Mouse (Mus musculus) C2C12 (cell line): Measurements from ENCODE around the gene Mvd. TPM values are rescaled to one million over a fixed set of nuclear protein-coding genes. Genes with fewer than 3 reads are reported as not detected.
A peak's percentile ranks its signal among the peaks of the same experiment; 100 is the strongest.

Experiments
- H3K27me3 ChIP-seq: one replicate; pipeline ENCODE4 v1.6.1; 2011; ENCODE audit not compliant: control insufficient read depth, insufficient read depth, insufficient read length
- H3K36me3 ChIP-seq: one replicate; pipeline ENCODE4 v1.6.1; 2011; ENCODE audit not compliant: control insufficient read depth, insufficient read depth
- H3K4me3 ChIP-seq: one replicate; pipeline ENCODE4 v1.5.1; 2011; ENCODE audit warnings: mild to moderate bottlenecking, control low read depth; ENCODE audit not compliant: poor library complexity, insufficient read depth, severe bottlenecking
- H3K79me2 ChIP-seq: one replicate; pipeline ENCODE4 v1.6.1; 2011; ENCODE audit not compliant: control insufficient read depth, insufficient read depth
- H3K79me3 ChIP-seq: one replicate; pipeline ENCODE4 v1.6.1; 2011; ENCODE audit warnings: low read depth, control low read depth
- H3ac ChIP-seq: one replicate; pipeline ENCODE3; 2011; ENCODE audit warnings: low read depth; ENCODE audit not compliant: control insufficient read depth, insufficient read length
- CEBPB ChIP-seq: IDR thresholded peaks from one replicate; pipeline ENCODE4 v1.6.1; 2011; ENCODE audit warnings: low read depth, mild to moderate bottlenecking, control low read depth, moderate library complexity
- CTCF ChIP-seq: IDR thresholded peaks from one replicate; pipeline ENCODE4 v1.5.1; 2011; ENCODE audit not compliant: control insufficient read depth, insufficient read depth, insufficient read length
- FOSL1 ChIP-seq: IDR thresholded peaks from one replicate; pipeline ENCODE4 v1.8.0; 2011; ENCODE audit warnings: mild to moderate bottlenecking, low read length; ENCODE audit not compliant: poor library complexity, insufficient read depth, severe bottlenecking
- MAX ChIP-seq: IDR thresholded peaks from one replicate; pipeline ENCODE4 v1.6.1; 2011; ENCODE audit warnings: mild to moderate bottlenecking, control low read depth
- MYOD1 ChIP-seq: IDR thresholded peaks from one replicate; pipeline ENCODE4 v1.6.1; 2011; ENCODE audit warnings: low read depth; ENCODE audit not compliant: control insufficient read depth, insufficient read length
- MYOG ChIP-seq: IDR thresholded peaks from one replicate; pipeline ENCODE4 v1.6.1; 2011; ENCODE audit not compliant: control insufficient read depth, insufficient read length; ENCODE audit errors: extremely low read depth
- USF1 ChIP-seq: IDR thresholded peaks from one replicate; pipeline ENCODE4 v1.6.1; 2011; ENCODE audit warnings: low read depth, mild to moderate bottlenecking, control low read depth, moderate library complexity
- polyA plus RNA-seq: library from polyadenylated mRNA; unstranded; fragments of >200 nt; fragmentation: generic; extraction: Trizol; gene quantifications from one replicate; pipeline ENCODE4 v1.2.1, GENCODE M21; 2012; ENCODE audit warnings: missing spikeins

Mvd gene
- polyA plus RNA-seq, 1 experiment = 38.3 TPM

DNA sequence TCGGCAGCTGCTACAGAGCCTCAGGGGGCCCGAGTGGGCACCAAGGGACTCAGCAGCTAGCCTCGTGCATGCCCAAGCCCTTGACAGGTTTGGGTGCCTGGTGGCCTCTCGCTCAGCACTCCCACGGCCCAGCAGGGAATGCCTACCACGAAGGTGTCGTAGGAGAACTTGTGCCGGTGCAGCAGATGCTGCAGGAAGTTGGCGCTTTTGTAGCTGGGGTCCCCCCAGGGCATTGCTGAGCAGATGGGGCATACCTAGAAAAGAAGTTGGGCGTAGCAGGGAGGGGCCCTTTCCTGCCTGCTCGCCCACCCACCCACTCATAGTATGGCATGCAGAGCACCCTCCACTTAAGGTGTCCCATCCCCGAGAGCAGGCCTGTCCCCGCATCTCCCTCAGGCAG is 24.6 kb upstream of the Mvd start:
- no peak overlapping the region for H3K4me3 ChIP-seq
- TF ChIP-seq MYOD1 = no peak
- no peak for TF ChIP-seq CTCF
- TF ChIP-seq MYOG = no peak
- no peak for TF ChIP-seq MAX
- TF ChIP-seq FOSL1 = no peak
- TF ChIP-seq CEBPB = no peak
- no peak overlapping the region for H3ac ChIP-seq
- no peaks in the 10 kb centered on the region for H3K27me3 ChIP-seq
- no peaks in the 10 kb centered on the region for H3K79me2 ChIP-seq
- no peaks in the 10 kb centered on the region for H3K36me3 ChIP-seq
- no peaks in the 10 kb centered on the region for H3K79me3 ChIP-seq

DNA sequence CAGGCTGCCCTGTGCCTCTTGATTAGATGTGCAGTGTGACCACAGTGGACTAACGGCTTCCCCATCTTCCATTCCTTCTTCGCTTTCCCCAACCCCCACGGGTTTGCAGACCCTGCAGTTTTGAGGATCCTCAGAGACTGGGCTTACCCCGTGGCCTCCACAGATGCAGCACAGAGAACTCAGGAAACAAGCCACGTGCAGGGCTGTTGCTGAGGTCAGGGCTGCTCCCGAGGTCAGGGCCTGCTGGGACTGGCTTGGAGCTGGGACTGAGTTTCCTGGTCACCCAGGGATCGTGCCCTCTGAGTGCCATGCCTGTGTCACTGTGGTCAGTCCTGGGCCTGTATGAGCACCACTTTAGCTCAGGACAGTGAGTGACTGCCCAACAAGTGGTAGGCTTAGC is 21.8 kb upstream of the Mvd start:
- Histone ChIP-seq H3K79me3 (no peaks in the 10 kb centered on the region), H3K4me3 (no peak overlapping the region), H3K27me3 (no peaks in the 10 kb centered on the region), H3K36me3 (no peaks in the 10 kb centered on the region), H3ac (no peak overlapping the region), H3K79me2 (no peaks in the 10 kb centered on the region)
- TF ChIP-seq USF1 (no peak), MYOD1 (no peak), MAX (no peak), CEBPB (no peak), CTCF (no peak), FOSL1 (no peak), MYOG (no peak)

DNA sequence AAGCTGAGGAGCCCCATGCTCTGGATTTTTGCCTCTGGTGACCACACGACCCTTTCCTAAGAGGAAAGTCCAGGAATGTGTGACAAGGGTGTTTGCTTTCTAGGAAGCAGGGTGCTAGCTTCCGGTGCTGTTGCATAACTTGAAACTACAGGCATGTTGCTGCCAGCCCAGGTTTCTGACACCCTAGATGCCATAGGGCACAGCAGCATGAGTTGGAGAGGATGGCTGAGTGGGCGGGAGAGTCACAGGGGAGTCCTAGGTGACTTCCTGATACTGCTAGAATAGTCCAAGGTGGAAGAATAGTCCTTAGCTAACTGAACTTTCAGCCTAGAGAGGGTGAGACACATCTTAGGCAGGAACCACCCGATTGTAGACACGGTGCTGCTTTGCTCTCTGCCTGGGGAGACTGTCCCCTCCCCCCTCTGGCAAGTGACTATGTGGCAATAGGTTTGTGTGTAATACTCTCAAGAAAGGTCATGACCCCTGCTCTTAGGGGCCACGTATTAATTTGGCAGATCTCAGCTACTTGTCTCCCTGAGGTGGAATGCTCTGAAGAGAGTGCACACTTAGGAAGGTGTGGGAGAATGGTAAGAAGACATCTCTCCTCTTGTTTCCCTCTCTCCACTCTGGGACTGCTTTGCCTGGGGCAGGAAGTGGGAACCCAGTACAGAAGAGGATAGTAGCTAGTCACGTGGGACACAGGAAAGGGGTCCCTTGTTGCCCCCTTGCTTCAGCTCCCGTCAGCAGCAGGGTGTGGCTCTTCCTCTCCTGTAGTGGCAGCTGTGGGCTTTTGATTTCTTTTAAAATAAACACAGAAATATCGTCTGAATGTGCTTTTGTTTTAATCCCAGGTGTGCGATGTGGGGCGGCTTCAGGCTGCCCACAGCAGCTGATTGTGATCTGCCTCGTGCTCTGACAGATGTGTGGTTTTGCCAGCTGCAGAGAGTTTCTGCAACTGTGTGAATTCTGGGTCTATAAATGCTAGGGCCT is 20.7 kb upstream of the Mvd start:
- H3K27me3 ChIP-seq = no peaks in the 10 kb centered on the region
- TF ChIP-seq CTCF (no peak), MYOG (no peak), USF1 (no peak), MAX (no peak)
- H3ac ChIP-seq = no peak overlapping the region
- no peaks in the 10 kb centered on the region for H3K36me3 ChIP-seq
- no peaks in the 10 kb centered on the region for H3K79me2 ChIP-seq
- H3K79me3 ChIP-seq = no peaks in the 10 kb centered on the region
- H3K4me3 ChIP-seq = no peak overlapping the region

DNA sequence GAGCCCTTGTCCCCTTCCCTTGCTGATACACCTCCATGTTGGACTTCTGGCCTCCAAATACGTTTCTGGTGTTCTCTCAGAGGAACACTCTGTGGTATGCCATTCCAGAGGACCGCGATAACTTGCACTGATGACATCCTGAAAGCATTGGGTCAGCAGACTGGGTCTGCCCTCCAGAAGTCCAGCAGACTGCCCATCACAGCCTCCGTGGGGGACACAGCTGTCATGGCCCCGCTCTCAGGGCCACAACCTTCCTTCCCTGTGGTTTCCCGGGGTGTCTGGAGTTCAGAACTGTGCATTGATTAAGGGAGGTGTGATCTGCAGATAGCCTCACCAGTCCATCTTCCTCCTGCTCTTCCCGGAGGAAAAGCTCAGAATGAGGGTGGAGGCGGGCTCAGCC is 19.3 kb upstream of the Mvd start:
- no peak overlapping the region for H3ac ChIP-seq
- peak overlapping the region; percentile 2 for H3K4me3 ChIP-seq
- H3K36me3 ChIP-seq = no peaks in the 10 kb centered on the region
- no peak for TF ChIP-seq USF1
- no peak for TF ChIP-seq CEBPB
- no peak for TF ChIP-seq MYOD1
- no peak for TF ChIP-seq MAX
- TF ChIP-seq MYOG = no peak
- no peak for TF ChIP-seq FOSL1
- TF ChIP-seq CTCF = no peak
- no peaks in the 10 kb centered on the region for H3K79me3 ChIP-seq
- H3K79me2 ChIP-seq = no peaks in the 10 kb centered on the region
- no peaks in the 10 kb centered on the region for H3K27me3 ChIP-seq

DNA sequence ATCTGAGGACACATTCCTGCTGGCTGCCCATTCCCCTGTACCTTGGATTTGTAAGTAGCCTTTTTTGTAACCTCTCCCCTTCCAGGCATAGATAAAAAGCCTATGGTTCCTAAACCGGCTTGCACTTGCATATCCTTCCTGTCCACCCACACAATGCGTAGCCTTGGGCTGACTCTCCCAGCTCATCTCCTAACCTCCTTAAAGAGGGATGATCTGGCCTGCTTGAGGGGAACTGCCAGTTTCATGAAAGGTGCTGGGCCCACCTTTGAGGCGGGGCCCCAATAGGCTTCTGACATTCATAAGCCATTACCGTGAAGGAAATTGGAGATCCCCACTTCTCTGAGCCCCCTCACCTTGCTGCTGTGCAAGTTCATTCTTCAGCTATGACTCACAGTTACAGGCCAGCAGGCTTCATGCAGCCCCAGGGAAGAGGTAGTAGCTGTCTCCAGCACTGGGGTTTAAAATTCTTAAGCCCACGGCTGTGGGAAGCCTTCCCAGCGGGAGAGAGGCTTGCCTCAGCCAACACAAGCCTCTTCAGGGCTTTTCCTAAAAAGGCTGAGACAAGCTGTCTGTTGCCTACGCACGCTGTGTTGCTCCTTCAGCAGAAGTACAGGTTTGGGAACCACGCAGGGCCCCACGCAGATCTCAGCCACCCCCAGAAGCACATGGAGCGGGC is 18.4 kb upstream of the Mvd start:
- Histone ChIP-seq H3K27me3 (no peaks in the 10 kb centered on the region), H3K4me3 (no peak overlapping the region), H3K79me2 (no peaks in the 10 kb centered on the region), H3K36me3 (no peaks in the 10 kb centered on the region), H3ac (no peak overlapping the region), H3K79me3 (no peaks in the 10 kb centered on the region)
- TF ChIP-seq USF1 = no peak
- TF ChIP-seq FOSL1 = no peak
- TF ChIP-seq CTCF = no peak
- no peak for TF ChIP-seq MYOG
- TF ChIP-seq MAX = no peak
- no peak for TF ChIP-seq MYOD1
- TF ChIP-seq CEBPB = no peak
